Mouse (Mus musculus): ENCODE data around the gene Sec14l4. TPM values are rescaled to one million over a fixed set of nuclear protein-coding genes. Genes with fewer than 3 reads are reported as not detected.

The Sec14l4 gene
- total and polyA plus RNA-seq, 2 experiments from 2014 or later, result 0.05 TPM; not detected in 1

- Histone ChIP-seq H3K9ac (replicated peaks; ENCODE audit: low read length, poor library complexity, severe bottlenecking) (no peak overlapping the region), H3K27ac (ENCODE audit: low read depth, low read length) (no peak overlapping the region), H3K27me3 (ENCODE audit: insufficient read depth, low read length) (no peaks in the 10 kb centered on the region), H3K4me1 (ENCODE audit: insufficient read depth, low read length) (no peaks in the 10 kb centered on the region), H3K36me3 (ENCODE audit: insufficient read depth, low read length) (no peaks in the 10 kb centered on the region), H3K4me2 (ENCODE audit: low read depth, low read length, poor library complexity, severe bottlenecking) (no peak overlapping the region), H3K9me3 (ENCODE audit: low read length) (no peaks in the 10 kb centered on the region), H3K4me3 (ENCODE audit: low read depth, low read length) (no peak overlapping the region)
- no peak for TF ChIP-seq CTCF (IDR thresholded peaks at IDR 0.05)
- no peak for DNase-seq (ENCODE audit: low spot score)
- ATAC-seq (ENCODE audit: low FRiP score), result no peak
- 93% methylated on average over 4 of the region's 4 CpGs for WGBS
Observed at GRCm38 (mm10) chr11:4034169-4034568, 2.9 kb downstream of the Sec14l4 start.

DNA sequence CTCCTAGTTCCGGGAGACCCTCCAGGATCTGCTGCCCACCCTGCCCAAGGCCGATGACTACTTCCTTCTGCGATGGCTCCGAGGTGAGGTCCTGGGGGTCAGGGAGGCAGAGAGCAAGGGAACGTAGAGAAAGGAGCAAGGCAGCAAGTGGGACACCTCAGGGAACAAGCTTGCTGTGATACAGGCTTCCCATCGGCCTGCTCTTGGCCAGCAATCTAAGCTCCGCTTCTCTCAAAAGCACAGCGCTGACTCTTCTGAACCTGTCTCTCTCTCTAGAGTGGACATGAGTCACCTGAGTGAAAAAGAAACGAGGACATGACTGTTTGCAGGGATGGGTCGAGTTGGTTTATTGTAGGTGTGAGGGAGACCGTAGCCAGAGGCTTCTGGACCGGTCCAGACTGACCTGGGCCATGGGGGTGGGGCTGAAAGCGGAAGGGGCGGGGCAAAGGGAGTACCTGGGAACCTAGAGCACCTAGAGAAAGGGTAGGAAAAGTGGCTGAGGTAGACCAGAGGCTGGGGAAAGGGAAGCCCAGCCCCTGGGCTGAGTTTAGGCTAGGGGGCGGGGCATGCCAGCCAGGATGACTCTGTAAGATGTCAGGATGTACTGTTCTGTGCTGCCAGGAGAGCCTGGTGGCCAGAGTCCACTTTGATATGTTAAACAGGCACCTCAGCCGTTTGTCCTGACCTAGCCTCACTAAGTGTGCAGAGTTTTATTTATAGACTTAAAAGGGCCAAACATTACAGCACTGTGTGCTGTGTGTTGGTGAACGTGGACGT lies 4.0 kb downstream of the Sec14l4 start:
- Histone ChIP-seq H3K27ac (ENCODE audit: low read depth, low read length) (no peak overlapping the region), H3K36me3 (ENCODE audit: insufficient read depth, low read length) (no peaks in the 10 kb centered on the region), H3K9me3 (ENCODE audit: low read length) (no peaks in the 10 kb centered on the region), H3K4me1 (ENCODE audit: insufficient read depth, low read length) (no peaks in the 10 kb centered on the region), H3K4me2 (ENCODE audit: low read depth, low read length, poor library complexity, severe bottlenecking) (no peak overlapping the region), H3K4me3 (ENCODE audit: low read depth, low read length) (no peak overlapping the region), H3K9ac (replicated peaks; ENCODE audit: low read length, poor library complexity, severe bottlenecking) (no peak overlapping the region), H3K27me3 (ENCODE audit: insufficient read depth, low read length) (no peaks in the 10 kb centered on the region)
- WGBS, result 72% methylated on average over 18 of the region's 18 CpGs
- no peak for TF ChIP-seq CTCF (IDR thresholded peaks at IDR 0.05)
- no peak for ATAC-seq (ENCODE audit: low FRiP score)
- DNase-seq (ENCODE audit: low spot score), result no peak

GRCm38 (mm10) chr11:4035916-4036315 lies 4.7 kb downstream of the Sec14l4 start:
- DNase-seq (ENCODE audit: low spot score), result no peak
- Histone ChIP-seq H3K36me3 (ENCODE audit: insufficient read depth, low read length) (no peaks in the 10 kb centered on the region), H3K27ac (ENCODE audit: low read depth, low read length) (no peak overlapping the region), H3K4me1 (ENCODE audit: insufficient read depth, low read length) (no peaks in the 10 kb centered on the region), H3K9me3 (ENCODE audit: low read length) (no peaks in the 10 kb centered on the region), H3K9ac (replicated peaks; ENCODE audit: low read length, poor library complexity, severe bottlenecking) (no peak overlapping the region), H3K4me3 (ENCODE audit: low read depth, low read length) (no peak overlapping the region), H3K27me3 (ENCODE audit: insufficient read depth, low read length) (no peaks in the 10 kb centered on the region), H3K4me2 (ENCODE audit: low read depth, low read length, poor library complexity, severe bottlenecking) (no peak overlapping the region)
- WGBS, result 88% methylated on average over 6 of the region's 6 CpGs
- no peak for TF ChIP-seq CTCF (IDR thresholded peaks at IDR 0.05)
- no peak for ATAC-seq (ENCODE audit: low FRiP score)

GRCm38 (mm10) chr11:4036365-4037084 lies 5.3 kb downstream of the Sec14l4 start:
- DNase-seq (ENCODE audit: low spot score) (no peak), ATAC-seq (ENCODE audit: low FRiP score) (no peak)
- Histone ChIP-seq H3K27ac (ENCODE audit: low read depth, low read length) (no peak overlapping the region), H3K27me3 (ENCODE audit: insufficient read depth, low read length) (no peaks in the 10 kb centered on the region), H3K9ac (replicated peaks; ENCODE audit: low read length, poor library complexity, severe bottlenecking) (no peak overlapping the region), H3K36me3 (ENCODE audit: insufficient read depth, low read length) (no peaks in the 10 kb centered on the region), H3K4me1 (ENCODE audit: insufficient read depth, low read length) (no peaks in the 10 kb centered on the region), H3K4me3 (ENCODE audit: low read depth, low read length) (no peak overlapping the region), H3K4me2 (ENCODE audit: low read depth, low read length, poor library complexity, severe bottlenecking) (no peak overlapping the region), H3K9me3 (ENCODE audit: low read length) (no peaks in the 10 kb centered on the region)
- no peak for TF ChIP-seq CTCF (IDR thresholded peaks at IDR 0.05)
- WGBS, result 75% methylated on average over 9 of the region's 9 CpGs

GRCm38 (mm10) chr11:4039951-4040350 lies 8.7 kb downstream of the Sec14l4 start:
- Histone ChIP-seq H3K27ac (ENCODE audit: low read depth, low read length) (no peak overlapping the region), H3K4me1 (ENCODE audit: insufficient read depth, low read length) (no peaks in the 10 kb centered on the region), H3K27me3 (ENCODE audit: insufficient read depth, low read length) (no peaks in the 10 kb centered on the region), H3K9me3 (ENCODE audit: low read length) (no peaks in the 10 kb centered on the region), H3K4me2 (ENCODE audit: low read depth, low read length, poor library complexity, severe bottlenecking) (no peak overlapping the region), H3K36me3 (ENCODE audit: insufficient read depth, low read length) (no peaks in the 10 kb centered on the region), H3K9ac (replicated peaks; ENCODE audit: low read length, poor library complexity, severe bottlenecking) (no peak overlapping the region), H3K4me3 (ENCODE audit: low read depth, low read length) (no peak overlapping the region)
- WGBS, result 92% methylated on average over 4 of the region's 4 CpGs
- no peak for TF ChIP-seq CTCF (IDR thresholded peaks at IDR 0.05)
- no peak for ATAC-seq (ENCODE audit: low FRiP score)
- DNase-seq (ENCODE audit: low spot score), result no peak

DNA sequence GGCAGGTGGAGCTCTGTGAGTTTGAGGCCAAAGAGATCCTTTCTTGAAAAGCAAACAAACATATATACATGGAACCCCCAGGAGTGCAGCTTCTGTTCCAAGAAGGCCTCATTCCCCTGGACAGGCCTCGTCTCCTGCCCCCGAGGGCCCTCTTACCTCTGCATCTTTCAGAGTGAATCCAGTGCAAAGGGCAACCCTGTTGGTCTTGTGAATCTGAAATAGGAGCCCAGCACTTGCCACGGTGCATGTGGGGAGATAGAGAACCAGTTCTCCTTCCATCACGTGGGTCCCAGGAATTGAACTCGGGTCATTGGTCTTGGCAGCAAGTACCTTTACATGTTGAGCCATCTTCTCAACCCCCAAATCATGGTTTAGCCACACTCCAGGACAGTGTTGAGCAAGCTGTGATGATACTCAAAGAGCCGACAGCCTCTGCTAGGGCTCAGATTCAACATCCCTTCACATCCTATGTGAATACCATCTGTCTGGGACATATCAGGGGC lies 9.9 kb downstream of the Sec14l4 start:
- Histone ChIP-seq H3K4me3 (ENCODE audit: low read depth, low read length) (no peak overlapping the region), H3K27me3 (ENCODE audit: insufficient read depth, low read length) (no peaks in the 10 kb centered on the region), H3K9ac (replicated peaks; ENCODE audit: low read length, poor library complexity, severe bottlenecking) (no peak overlapping the region), H3K36me3 (ENCODE audit: insufficient read depth, low read length) (no peaks in the 10 kb centered on the region), H3K4me2 (ENCODE audit: low read depth, low read length, poor library complexity, severe bottlenecking) (no peak overlapping the region), H3K4me1 (ENCODE audit: insufficient read depth, low read length) (no peaks in the 10 kb centered on the region), H3K27ac (ENCODE audit: low read depth, low read length) (no peak overlapping the region), H3K9me3 (ENCODE audit: low read length) (no peaks in the 10 kb centered on the region)
- DNase-seq (ENCODE audit: low spot score) (no peak), ATAC-seq (ENCODE audit: low FRiP score) (no peak)
- TF ChIP-seq CTCF (IDR thresholded peaks at IDR 0.05), result no peak
- WGBS, result 78% methylated on average over 6 of the region's 6 CpGs

Measured in midbrain, postnatal 0 days (tissue).